In the genomic region with DNA sequence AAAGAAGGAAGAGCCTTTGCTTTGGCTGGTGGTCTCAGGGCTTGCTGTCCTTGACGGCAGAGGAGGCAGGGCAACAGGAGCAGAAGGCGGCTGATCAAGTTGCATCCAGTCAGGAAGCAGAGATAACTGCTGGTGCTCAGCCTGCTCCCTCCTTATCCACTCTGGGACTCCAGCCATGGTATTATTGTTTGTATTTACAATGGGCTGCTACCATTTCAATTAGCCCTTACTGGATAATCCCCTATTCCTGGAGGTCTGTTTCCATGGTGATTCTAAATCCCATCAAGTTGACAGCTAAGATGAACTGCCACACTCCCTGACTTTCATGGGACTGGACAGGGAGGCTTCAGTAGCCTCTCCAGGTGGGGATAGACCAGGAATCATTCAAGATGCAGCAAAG, we compare ENCODE assay signal across 15 mouse cellular contexts.
"Had no signal": no experiment of that assay in that cellular context is flagged by ENCODE, and none has a peak within 500 bp of the region (broad histone marks: within the 10 kb centered on the region; RNA-seq: fewer than 3 reads in every experiment).

No protein-coding gene starts in this region.

- H3K27ac ChIP-seq: intestine, embryonic 15.5 days; layer of hippocampus, adult 2 months; left cerebral cortex, adult 2 months; liver, embryonic 13.5 days; neural tube, embryonic 13.5 days had no signal

- H3K9me3 ChIP-seq: intestine, embryonic 15.5 days; liver, embryonic 13.5 days; neural tube, embryonic 13.5 days had no signal

- H3K4me2 ChIP-seq: intestine, embryonic 15.5 days; liver, embryonic 13.5 days; neural tube, embryonic 13.5 days had no signal

- H3K36me3 ChIP-seq: intestine, embryonic 15.5 days had no signal

- H3K9ac ChIP-seq: intestine, embryonic 15.5 days; liver, embryonic 13.5 days; neural tube, embryonic 13.5 days had no signal

- H3K27me3 ChIP-seq: intestine, embryonic 15.5 days; liver, embryonic 13.5 days; neural tube, embryonic 13.5 days had no signal

- ATAC-seq: intestine, embryonic 15.5 days had no signal

- H3K4me3 ChIP-seq: intestine, embryonic 15.5 days; layer of hippocampus, adult 2 months; left cerebral cortex, adult 2 months; liver, embryonic 13.5 days; myocyte; neural tube, embryonic 13.5 days had no signal

- DNase-seq: kidney, adult 18-20 months; kidney, adult 9 months; kidney, postnatal 14 days; layer of hippocampus, postnatal 36 days; liver, embryonic 13.5 days; lung, adult 2 months; lung, postnatal 14 days; lung, postnatal 4 days; thymus, adult 18-20 months; thymus, postnatal 36 days had no signal

- H3K4me1 ChIP-seq: intestine, embryonic 15.5 days; liver, embryonic 13.5 days; neural tube, embryonic 13.5 days had no signal
